Mouse (Mus musculus): ENCODE results near the gene Sipa1l1. TPM values are rescaled to one million over a fixed set of nuclear protein-coding genes. Genes with fewer than 3 reads are reported as not detected.
"Not testable (repeated sequence)": the region's sequence is repeated elsewhere in the genome, so short reads cannot be mapped to it uniquely, and the experiment has no call there.

Sipa1l1 gene
- total RNA-seq, 2 experiments from 2014 or later: 242 to 306 TPM

GRCm38 (mm10) chr12:82477826-82478225 is 308.7 kb downstream of the Sipa1l1 start:
- intact Hi-C loops (cut with DNase I): loop anchor here (10.0 kb wide), 1 partner anchor 683 kb away; no protein-coding TSS in a partner anchor
- peak in 1 of 2 experiments; percentile 30 for DNase-seq (ENCODE audit: low spot score in 2 of 2)

GRCm38 (mm10) chr12:82478256-82478655 is 309.1 kb downstream of the Sipa1l1 start:
- intact Hi-C loops (cut with DNase I): loop anchor here (10.0 kb wide), 1 partner anchor 683 kb away; no protein-coding TSS in a partner anchor
- no peak for DNase-seq (ENCODE audit: low spot score in 2 of 2)

GRCm38 (mm10) chr12:82479393-82479792 is 310.3 kb downstream of the Sipa1l1 start:
- intact Hi-C loops (cut with DNase I): loop anchor here (10.0 kb wide), 1 partner anchor 685 kb away; no protein-coding TSS in a partner anchor
- DNase-seq (ENCODE audit: low spot score in 2 of 2): no peak

- intact Hi-C loops (cut with DNase I); DNase-seq (ENCODE audit: low spot score in 2 of 2): not testable (repeated sequence)
These were observed 311.3 kb downstream of the Sipa1l1 start for GRCm38 (mm10) chr12:82480425-82480824.

- DNase-seq (ENCODE audit: low spot score in 2 of 2): no peak
- intact Hi-C loops (cut with DNase I): no loop called here
These were observed 316.3 kb downstream of the Sipa1l1 start for GRCm38 (mm10) chr12:82485466-82485865.

- DNase-seq (ENCODE audit: low spot score in 2 of 2): no peak
- intact Hi-C loops (cut with DNase I): no loop called here
These were observed 317.9 kb downstream of the Sipa1l1 start for GRCm38 (mm10) chr12:82486829-82487560.

- DNase-seq (ENCODE audit: low spot score in 2 of 2): peak in 1 of 2 experiments; percentile 24
- intact Hi-C loops (cut with DNase I): no loop called here
These were observed 320.0 kb downstream of the Sipa1l1 start for GRCm38 (mm10) chr12:82489093-82489492.

GRCm38 (mm10) chr12:82489621-82490020 is 320.5 kb downstream of the Sipa1l1 start:
- DNase-seq (ENCODE audit: low spot score in 2 of 2): no peak
- intact Hi-C loops (cut with DNase I): no loop called here

GRCm38 (mm10) chr12:82492456-82492855 is 323.3 kb downstream of the Sipa1l1 start:
- no peak for DNase-seq (ENCODE audit: low spot score in 2 of 2)
- intact Hi-C loops (cut with DNase I): no loop called here

- intact Hi-C loops (cut with DNase I); DNase-seq (ENCODE audit: low spot score in 2 of 2): not testable (repeated sequence)
These were observed 324.1 kb downstream of the Sipa1l1 start for GRCm38 (mm10) chr12:82493260-82493659.

GRCm38 (mm10) chr12:82495936-82496335 is 326.8 kb downstream of the Sipa1l1 start:
- intact Hi-C loops (cut with DNase I): no loop called here
- no peak for DNase-seq (ENCODE audit: low spot score in 2 of 2)

- intact Hi-C loops (cut with DNase I): loop anchor here (1.0 to 2.0 kb wide), 2 partner anchors 449 to 520 kb away; no protein-coding TSS in a partner anchor
- peak; percentile 61 to 67 for DNase-seq (ENCODE audit: low spot score in 2 of 2)
These were observed 328.9 kb downstream of the Sipa1l1 start for GRCm38 (mm10) chr12:82497866-82498631.

- no peak for DNase-seq (ENCODE audit: low spot score in 2 of 2)
- intact Hi-C loops (cut with DNase I): loop anchor here (1.0 to 2.0 kb wide), 2 partner anchors 448 to 520 kb away; no protein-coding TSS in a partner anchor
These were observed 329.6 kb downstream of the Sipa1l1 start for GRCm38 (mm10) chr12:82498701-82499100.

GRCm38 (mm10) chr12:82499731-82500130 is 330.6 kb downstream of the Sipa1l1 start:
- intact Hi-C loops (cut with DNase I): loop anchor here (2.0 to 10.0 kb wide), 2 partner anchors 115 to 447 kb away; no protein-coding TSS in a partner anchor
- no peak for DNase-seq (ENCODE audit: low spot score in 2 of 2)
